Mouse (Mus musculus) activated CD4-positive, CD25-positive, alpha-beta regulatory T cell, adult 4 months (primary cell): ENCODE measurements around the gene Lipe. TPM values are rescaled to one million over a fixed set of nuclear protein-coding genes. Genes with fewer than 3 reads are reported as not detected.

Experiments used
- ATAC-seq: one replicate; pipeline ENCODE4 v1.8.0; 2017
- polyA plus RNA-seq, 2 experiments: library from polyadenylated mRNA; unstranded; fragments of 100-300 nt; shearing (Covaris generic); gene quantifications; one replicate each; pipeline ENCODE4 v1.2.1; 2017

Gene Lipe
- polyA plus RNA-seq, 2 experiments from 2014 or later, result 8.5 to 10.7 TPM

DNA sequence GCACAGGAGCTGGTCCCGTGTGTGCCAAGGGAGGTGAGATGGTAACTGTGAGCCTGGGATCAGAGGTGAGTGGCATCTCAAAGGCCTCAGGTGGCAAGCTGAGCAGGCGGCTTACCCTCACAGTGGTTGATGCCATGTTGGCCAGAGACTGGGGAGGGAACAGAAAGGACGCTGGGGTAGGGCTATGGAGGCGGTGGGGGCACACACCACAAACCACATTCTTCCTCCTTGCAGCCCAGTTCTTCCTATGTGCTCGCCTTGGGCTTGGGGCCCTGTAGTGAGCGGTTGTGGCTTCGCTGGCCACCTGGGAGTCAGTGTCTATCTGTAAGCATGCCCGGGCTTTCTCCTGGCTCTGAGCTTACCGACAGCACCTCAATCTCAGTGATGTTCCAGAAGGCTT, 13.7 kb downstream of the Lipe start:
- no peak for ATAC-seq

DNA sequence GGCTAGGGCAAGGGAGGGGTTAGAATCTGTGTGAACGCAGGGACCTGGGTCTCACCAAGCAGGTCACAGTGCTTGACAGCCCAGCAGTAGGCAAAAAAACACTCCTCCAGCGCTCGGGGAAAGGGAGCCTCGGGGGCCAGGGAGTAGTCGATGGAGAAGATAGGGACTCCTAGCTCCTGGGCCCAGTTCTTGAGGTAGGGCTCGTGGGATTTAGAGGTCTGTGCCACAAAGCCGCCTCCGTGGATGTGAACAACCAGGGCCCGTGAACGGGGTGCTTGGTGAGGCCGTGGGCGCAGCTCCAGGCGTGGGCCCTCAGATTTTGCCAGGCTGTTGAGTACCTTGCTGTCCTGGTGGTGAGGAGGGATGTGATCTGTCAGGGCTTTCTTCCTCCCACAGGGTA, 14.2 kb downstream of the Lipe start:
- no peak for ATAC-seq

DNA sequence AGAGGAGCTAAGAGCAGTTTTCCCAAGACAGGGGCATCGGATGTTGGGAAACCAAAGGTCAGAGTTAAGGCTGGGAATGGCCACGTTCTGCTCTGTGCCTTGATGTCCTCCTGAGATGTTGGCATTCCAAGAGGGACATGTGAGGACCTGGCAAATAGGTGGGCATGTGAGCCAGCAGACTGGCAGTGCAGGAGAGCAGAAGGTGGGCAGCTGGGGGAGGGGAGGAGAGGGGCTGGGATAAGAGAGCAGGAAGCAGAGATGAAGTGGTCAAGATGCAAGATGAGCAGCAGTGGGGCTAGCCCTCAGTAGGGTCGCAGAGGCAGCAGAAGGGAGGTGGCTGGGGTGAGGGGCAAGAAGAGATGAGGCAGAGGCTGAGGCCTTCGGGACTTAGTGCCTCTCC, 14.6 kb downstream of the Lipe start:
- no peak for ATAC-seq

DNA sequence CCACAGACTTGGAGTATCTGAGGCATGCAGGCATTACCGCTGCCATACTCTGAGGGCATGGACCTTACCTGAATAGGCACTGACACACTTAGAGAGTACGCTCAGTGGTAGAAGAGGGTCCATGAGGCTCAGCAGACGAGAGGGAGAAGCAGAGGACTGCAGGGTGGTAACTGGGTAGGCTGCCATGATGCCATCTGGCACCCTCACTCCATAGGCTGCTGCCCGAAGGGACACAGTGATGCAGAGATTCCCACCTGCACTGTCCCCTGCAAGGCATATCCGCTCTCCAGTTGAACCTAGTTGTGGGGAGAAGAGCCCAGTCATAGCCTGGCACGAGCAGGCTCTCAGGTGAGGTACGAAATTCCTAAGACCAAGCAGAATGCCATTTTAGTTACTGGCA, 15.1 kb downstream of the Lipe start:
- no peak for ATAC-seq

DNA sequence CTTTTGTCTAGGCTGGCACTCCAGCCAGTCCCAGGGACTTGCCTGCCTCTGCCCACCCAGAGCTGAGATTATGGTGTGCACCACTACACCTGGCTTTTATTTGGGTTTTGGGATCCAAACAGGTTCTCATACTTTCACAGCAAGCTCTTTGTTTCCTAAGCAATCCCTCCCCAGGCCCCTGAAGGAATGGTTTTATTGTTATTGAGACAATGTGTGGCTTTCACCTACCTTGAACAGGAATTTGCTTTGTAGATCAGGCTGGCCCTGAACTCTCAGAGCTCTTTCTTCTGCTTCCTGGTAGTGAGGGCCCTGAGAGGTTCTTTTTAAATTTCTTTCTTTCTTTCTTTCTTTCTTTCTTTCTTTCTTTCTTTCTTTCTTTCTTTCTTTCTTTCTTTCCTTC, 16.0 kb downstream of the Lipe start:
- ATAC-seq, result no peak

DNA sequence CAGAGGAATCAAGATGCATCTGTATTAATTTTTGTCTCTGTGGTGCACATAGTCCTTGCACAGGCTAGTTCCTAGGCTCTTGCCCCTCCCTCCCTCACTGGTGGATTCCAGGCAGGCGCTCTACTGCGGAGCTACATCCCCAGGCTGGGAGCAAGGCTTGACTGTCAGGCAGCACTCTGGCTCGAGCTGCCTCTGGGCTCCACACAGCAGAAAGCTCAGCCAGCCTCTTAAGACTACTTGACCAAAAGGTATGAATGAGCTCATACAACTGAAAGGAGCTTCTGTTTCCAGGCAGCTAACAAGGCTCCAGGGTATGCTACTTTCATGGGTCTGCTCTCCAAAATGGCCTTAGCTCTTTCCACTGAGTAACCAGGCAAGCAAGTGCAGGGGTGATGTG, 17.2 kb downstream of the Lipe start:
- ATAC-seq, result no peak

DNA sequence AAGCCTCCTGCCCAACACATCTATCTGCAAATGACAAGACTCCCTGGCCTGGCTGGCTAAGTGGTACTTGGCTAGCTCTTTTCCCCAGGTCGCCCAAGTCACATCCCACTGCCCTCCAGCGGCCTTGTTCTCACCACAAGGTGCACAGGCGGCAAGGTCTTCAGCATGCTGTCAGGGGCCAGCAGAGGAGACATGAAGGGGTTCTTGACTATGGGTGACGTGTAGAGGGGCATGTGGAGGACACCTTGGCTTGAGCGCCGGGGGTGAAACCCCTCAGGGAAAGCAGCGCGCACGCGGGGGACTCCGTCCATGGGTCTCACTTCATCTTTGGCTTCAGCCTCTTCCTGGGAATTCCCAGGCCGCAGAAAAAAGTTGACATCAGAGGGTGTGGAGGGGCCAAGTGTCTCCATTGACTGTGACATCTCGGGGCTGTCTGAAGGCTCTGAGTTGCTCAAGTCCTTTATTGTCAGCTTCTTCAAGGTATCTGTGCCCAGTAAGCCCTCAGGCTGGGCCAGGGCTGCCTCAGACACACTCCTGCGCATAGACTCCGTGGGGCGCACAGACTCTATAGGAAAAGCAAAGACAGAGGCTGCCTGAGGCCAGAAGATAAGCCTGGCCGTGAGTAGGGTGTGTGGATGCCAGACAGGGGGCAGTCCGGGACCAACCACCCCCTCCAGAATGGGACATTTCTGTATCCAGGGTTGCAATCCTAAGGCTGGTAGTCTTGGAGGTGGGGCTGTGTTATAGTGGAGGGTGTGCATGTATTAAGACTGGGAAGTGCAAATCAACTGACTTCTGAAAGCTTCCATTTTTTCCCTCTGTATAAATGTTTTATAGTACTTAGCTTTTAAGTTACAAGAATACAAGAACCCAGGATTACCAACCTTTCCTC, 17.9 kb downstream of the Lipe start:
- ATAC-seq, result no peak

DNA sequence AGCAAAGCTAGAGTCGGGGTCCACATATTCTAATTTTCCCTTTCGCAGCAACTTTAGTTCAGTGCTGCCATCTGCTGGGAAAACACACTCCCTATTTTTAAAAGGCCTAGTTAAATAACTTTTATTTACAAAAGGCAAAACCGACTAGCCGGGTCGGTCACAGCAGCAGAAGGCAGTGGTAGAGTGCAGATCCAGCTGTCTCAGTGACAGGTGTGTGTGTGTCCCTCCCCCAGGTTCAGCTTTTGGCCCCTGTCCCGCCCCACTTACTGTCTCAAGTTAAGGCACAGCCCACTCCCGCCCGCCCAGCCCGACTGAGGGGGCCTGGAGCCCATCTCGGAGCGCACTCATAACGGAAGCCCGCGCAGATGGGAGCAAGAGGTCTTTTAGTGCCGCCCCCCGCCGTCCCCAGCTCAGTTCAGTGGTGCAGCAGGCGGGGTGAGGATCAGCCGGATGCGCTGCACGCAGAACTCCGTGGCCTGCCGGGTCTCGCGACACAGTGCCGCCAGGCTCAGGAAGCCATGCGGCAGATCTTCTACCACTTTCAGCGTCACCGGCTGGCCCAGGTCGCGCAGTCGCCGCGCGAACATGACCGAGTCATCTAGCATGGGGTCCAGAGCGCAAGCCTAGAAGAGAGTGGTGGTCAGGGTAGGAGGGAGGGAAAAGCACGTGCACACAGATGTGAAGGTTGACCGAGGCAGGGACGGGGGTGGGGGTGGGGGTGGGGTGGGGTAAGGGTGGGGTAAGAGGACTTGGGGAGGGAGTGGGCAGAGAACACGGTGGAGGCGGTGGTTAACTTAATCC, 18.8 kb downstream of the Lipe start:
- ATAC-seq, result peak; percentile 92

DNA sequence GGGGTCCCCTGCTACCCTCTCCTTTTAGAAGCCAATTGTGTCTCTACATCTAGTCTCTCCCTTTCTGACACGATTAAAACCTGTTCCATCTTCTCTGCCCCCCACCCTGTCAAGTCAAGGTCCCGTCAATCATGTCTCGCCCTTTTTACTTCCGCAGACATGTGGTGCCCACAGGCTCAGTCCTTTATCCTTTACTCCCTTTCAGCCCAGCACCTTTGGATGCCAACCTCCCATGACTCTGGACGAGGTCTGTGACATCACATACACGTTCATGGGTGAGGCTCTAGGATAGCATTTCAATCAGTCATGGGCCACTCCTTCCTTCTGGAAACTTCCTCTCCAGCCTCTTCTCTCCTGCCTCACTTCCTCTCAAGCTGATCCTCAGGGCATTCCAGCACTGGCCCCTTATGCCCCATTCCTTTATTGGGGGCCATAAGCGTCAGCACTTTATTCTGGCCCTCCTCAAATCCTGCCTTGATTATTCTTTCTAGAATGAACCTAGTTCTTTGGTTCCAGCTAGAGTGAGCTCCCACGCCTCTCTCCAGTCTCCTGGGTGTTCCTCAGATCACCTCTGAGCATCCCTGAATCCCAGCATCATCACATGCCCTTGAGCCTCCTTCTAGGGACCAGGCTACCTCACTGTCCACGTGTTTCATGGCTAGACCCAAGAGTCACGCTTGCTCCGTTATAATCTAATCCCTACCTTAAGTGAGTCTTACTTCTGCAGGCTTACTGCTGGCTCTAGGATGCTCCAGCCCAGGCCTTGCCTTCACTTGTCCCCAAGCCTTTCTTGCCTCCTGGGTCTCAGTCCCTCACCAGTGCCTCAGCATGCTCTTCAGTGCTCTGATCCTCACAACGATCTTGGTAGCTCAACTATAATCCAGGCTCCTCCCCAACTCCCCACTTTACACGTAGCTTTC, 20.1 kb downstream of the Lipe start:
- no peak for ATAC-seq

DNA sequence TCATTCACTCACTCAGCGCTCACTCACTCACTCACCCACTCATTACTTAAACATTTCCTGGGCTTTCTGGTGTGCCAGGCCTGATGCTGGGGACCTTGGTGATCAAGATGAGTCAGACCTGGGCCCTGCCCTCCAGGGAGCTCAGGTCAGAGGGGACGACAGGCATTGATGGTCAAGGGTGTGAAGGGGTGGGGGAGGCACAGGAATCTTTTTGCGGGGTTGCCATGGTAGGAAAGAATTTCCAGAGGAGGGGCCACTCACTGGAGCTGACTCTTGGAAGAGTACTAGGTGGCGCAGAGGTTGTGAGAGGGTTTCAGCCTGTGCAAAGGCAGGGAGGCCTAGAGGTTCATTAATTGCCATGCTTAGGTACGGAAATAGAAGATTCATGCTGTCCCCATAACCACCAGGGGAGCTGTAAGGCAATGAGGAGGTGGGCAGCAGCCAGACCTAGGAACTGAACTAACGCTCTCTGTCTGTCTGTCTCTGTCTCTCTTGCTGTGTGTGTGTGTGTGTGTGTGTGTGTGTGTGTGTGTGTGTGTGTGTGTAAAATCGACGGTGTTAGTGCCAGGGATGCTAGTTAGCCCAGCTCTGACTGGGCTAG, 21.3 kb downstream of the Lipe start:
- ATAC-seq, result no peak

DNA sequence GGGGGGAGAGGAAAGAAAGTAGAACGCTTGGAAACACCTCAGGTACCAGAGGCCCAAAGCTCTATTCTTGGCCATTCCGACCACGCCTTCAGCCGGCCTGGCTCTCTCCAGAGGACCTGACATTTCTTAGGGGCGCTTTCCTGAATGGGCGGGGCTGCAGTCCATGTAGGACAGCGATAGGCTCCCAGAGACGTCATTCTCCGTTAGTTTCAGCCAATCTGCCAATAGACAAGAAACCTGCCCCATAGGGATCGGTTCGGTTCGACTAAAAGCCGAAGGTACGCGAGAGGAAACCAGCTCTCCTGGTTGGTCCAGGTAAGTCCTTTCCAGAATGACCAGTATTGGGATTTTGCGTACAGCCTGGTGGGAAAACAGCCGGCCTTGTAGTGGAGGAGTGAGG, 22.0 kb downstream of the Lipe start:
- no peak for ATAC-seq

DNA sequence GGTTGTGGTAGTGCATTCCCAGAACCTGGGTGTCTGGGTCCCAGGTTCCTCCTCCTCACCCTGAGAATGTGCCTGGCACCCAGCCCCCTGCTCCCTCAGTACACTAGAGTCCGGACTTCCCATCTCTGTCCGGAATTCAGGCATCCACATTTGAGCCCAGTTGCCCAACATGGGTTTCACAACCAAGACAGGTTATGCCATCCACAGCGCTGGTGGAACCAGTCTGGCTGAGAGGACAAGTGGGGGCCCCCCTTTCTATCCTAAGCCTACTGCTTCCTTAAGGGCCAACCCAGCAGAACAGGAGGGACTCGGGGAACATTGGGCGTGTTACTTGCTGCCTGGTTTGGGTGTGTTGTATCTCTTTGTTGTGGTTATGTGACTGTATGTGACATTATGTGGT, 26.1 kb downstream of the Lipe start:
- ATAC-seq, result no peak

DNA sequence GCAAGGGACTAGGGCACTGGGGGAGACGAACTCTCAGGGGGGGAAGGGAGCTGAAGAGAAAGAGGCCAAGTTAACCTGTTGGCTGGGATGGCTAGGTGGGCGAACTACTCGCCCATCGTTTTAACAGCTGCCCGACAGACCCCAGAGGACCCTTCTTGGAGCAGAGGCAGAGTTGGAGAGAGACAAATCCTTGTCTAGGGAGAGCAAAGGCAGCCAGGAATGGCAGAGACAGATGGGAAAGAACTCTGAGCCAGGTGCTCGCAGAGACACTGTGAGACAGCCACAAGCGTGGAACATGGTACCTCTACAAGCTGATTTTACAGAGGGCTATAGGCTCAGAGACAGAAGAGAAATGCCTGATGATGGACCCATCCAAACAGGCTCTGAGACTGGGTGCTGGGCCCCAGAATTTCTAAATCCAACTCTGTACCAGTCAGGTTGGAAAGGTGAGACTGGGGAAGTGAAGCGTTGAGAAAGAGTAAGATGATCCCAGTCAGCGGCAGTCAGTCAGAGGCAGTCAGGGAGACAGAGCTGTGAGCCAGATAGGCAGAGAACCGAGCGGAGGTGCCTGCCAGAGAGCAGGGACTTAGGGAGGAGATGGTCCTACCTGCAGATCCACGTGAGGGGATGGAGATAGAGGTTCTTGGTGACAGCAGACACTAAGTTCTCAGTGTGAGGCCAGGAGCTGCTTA, 29.3 kb downstream of the Lipe start, which contains the start of gene Cnfn:
Gene Cnfn (minus strand): TSS at position 667 of the 692 bp plus-strand sequence.
- ATAC-seq, result no peak

DNA sequence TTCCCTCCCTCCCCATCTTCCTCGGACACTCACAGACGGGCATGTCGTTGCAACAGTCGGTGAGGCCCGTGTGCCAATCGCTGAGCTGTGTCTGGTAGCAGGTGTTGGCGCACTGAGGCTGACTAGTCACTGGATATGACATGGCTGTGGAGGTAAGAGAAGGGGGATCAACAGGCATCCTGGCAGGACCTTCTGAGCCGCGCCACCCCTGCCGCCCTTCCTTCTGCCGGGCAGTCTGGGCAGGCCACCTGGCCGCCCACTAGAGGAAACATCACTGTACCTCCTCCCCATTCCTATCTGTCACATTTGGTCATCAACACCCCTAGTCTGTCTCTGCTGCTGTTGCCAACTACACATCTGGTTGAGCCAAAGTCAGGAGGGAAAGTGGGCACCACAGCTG, 30.2 kb downstream of the Lipe start:
- no peak for ATAC-seq

DNA sequence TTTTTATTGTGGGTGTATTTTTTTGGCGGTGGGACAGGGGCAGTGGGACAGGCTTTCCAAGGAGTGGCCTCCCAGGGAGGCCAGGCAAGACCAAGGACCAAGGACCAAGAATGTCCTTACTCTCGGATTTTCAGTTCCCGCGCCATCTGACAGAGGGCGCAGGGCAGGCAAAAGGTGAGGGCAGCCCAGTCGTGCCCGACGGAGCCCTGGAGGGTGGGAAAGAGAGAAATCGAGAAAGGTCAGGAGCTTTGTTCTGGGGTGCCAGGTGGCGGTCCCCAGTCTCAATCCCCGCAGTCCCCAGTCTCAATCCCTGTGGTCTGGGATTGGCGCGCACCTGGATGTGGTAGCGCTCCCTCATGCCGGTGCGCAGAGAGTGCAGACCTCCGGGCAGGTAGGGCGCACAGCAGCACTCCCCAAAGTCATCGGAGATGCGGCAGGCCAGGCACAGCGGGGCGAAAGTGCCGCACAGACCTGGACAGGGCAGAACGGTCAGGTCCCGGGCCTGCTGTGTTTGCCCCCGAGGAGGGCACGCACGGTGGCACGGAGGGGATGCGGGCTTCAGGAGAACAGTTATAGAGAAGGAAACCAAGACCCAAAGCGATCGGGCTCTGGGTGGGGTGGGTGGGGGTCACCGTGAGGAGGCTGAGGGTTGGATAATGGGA, 30.7 kb downstream of the Lipe start:
- no peak for ATAC-seq

DNA sequence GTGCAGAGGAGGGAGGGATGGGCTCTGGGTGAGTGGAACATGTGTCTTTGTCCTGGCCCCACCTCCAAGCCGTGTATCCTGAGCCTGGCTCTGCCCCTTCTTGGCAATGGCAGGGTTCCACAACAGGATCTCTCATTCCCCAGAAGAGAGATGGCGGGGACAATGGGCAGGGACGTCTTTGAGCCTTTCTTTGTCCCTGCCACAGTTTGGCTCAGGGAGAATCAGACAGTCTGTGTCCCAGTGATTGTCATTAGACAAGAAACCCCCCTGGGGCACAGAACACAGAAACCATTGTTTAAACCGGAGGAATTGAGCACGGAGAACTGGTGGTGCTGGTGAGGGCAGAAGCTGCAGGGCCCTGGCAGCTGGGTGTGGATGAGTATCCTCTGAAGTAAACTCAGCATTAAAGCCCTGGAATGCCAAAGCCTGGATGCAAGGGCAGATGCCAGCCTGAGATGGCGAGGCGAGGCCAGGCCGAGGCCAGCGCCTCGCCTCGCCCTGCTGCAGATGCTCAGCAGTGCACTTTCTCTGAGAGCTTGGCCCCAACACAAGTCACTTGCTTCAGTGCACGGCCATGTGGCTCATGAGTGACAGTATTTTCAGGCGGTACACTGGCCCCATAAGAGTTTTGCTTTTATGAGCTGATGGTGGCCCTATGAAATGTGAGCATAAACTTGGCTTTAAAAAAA, 32.4 kb downstream of the Lipe start:
- ATAC-seq, result no peak

DNA sequence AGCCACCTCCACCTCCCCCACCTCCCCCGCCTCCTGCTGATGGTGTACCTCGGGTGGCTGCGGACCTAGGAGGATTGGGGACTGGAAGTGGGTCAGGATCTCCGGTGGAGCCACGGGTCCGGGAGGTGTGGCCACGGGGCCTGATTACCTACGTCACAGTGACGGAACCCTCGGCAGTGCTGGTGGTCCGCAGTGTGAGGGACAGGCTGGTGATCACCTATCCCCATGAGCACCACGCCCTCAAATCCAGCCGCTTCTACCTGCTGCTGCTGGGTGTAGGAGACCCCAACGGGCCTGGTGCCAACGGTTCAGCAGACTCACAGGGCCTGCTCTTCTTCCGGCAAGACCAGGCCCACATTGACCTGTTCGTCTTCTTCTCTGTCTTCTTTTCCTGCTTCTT, 34.9 kb downstream of the Lipe start:
- ATAC-seq, result no peak

DNA sequence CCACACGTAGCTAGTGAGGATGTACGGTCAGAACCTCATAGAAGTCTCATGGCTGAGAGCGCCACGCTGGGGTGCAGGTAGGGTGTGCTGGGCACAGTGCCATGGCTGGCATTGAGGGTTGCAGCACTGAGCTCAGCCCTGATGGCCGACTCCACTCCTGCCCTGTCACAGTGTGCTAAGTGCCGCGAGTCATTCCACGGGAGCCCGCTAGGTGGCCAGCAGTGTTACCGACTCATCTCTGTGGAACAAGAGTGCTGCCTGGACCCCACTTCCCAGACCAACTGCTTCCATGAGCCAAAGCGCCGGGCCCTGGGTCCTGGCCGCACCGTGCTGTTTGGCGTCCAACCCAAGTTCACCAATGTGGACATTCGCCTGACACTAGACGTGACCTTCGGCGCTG, 35.4 kb downstream of the Lipe start:
- ATAC-seq, result no peak

DNA sequence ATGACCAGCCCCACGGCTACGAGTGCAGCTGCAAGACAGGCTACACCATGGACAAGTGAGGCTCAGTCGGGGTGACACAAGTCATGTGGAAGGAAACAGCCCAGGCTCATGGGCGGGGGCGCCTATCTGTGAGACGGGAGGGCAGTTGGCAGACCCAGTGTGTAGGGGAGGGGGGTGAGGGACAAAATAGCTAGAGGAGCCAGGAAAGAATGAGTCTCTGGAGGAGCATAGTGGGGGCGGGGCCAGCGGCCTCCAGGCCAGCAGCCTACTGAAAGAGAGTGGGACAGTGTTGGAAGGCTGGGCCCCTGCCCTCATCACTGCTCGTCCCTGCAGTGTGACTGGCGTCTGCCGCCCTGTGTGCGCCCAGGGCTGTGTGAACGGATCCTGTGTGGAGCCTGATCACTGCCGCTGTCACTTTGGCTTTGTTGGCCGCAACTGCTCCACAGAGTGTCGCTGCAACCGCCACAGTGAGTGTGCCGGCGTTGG, 39.7 kb downstream of the Lipe start:
- no peak for ATAC-seq

DNA sequence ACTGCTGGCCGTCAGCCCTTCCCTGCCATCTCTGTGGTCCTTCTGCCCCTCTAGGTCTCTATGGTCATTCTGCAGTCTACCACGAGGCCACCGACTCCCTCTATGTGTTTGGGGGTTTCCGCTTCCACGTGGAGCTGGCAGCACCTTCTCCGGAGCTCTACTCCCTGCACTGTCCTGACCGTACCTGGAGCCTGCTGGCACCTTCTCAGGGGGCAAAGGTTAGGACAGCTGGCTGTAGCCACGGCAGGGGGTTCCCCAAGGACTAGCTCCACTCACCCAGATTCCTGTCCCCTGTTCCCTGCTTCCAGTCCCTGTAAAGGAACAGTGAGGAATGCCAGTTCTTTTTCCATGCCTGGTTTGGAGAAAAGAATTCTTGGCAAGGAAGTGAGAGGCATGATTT, 49.6 kb downstream of the Lipe start:
- no peak for ATAC-seq
